Mouse (Mus musculus) C2C12 (cell line): Measurements from ENCODE around the gene Retnlb.
"Not testable (repeated sequence)": the region's sequence is repeated elsewhere in the genome, so short reads cannot be mapped to it uniquely, and the experiment has no call there.

Experiments
- CEBPB ChIP-seq: IDR thresholded peaks from one replicate; pipeline ENCODE4 v1.6.1; 2011; ENCODE audit warnings: low read depth, mild to moderate bottlenecking, control low read depth, moderate library complexity
- CTCF ChIP-seq: IDR thresholded peaks from one replicate; pipeline ENCODE4 v1.5.1; 2011; ENCODE audit not compliant: control insufficient read depth, insufficient read depth, insufficient read length
- FOSL1 ChIP-seq: IDR thresholded peaks from one replicate; pipeline ENCODE4 v1.8.0; 2011; ENCODE audit warnings: mild to moderate bottlenecking, low read length; ENCODE audit not compliant: poor library complexity, insufficient read depth, severe bottlenecking
- MAX ChIP-seq: IDR thresholded peaks from one replicate; pipeline ENCODE4 v1.6.1; 2011; ENCODE audit warnings: mild to moderate bottlenecking, control low read depth
- MYOD1 ChIP-seq: IDR thresholded peaks from one replicate; pipeline ENCODE4 v1.6.1; 2011; ENCODE audit warnings: low read depth; ENCODE audit not compliant: control insufficient read depth, insufficient read length
- MYOG ChIP-seq: IDR thresholded peaks from one replicate; pipeline ENCODE4 v1.6.1; 2011; ENCODE audit not compliant: control insufficient read depth, insufficient read length; ENCODE audit errors: extremely low read depth
- USF1 ChIP-seq: IDR thresholded peaks from one replicate; pipeline ENCODE4 v1.6.1; 2011; ENCODE audit warnings: low read depth, mild to moderate bottlenecking, control low read depth, moderate library complexity

DNA sequence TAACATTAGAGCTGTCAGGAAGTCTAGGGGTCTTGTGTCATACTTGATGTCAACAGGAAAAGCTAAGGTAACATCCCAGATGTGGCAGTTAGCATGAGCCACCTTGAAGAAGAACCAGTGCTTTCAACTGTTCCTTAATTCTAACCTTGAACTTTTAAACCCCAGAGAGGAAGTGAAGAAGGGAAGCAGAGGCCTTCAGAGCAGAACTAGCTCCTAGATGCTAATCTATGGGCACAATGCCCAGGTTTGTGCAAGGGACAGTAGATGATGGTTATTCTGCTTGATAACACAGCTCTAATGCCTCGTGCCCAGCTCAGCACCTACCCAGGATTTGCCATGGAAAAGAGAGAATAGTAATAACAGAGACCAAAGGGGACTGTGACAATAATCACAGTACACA lies 17.0 kb downstream of the Retnlb start:
- not testable (repeated sequence) for TF ChIP-seq MAX, CTCF, USF1, CEBPB, MYOD1, FOSL1, MYOG
